Mouse (Mus musculus): Measurements from ENCODE around the gene Inka1.

The Inka1 gene

GRCm38 (mm10) chr9:107985131-107986119, at the start of gene Inka1:
Gene Inka1 (minus strand): TSS chr9:107985879.
- DNase-seq (ENCODE audit: low read depth, low spot score) = peak; percentile 83

- no peak for DNase-seq (ENCODE audit: low read depth, low spot score)
These were observed 46.4 kb upstream of the Inka1 start for GRCm38 (mm10) chr9:108032126-108032525.

GRCm38 (mm10) chr9:108027867-108028266, 42.2 kb upstream of the Inka1 start:
- DNase-seq (ENCODE audit: low read depth, low spot score) = no peak

GRCm38 (mm10) chr9:108026584-108026983, 40.9 kb upstream of the Inka1 start:
- peak; percentile 25 for DNase-seq (ENCODE audit: low read depth, low spot score)

GRCm38 (mm10) chr9:108023216-108023615, 37.5 kb upstream of the Inka1 start:
- no peak for DNase-seq (ENCODE audit: low read depth, low spot score)

GRCm38 (mm10) chr9:108020741-108021140, 35.1 kb upstream of the Inka1 start:
- DNase-seq (ENCODE audit: low read depth, low spot score) = no peak

- no peak for DNase-seq (ENCODE audit: low read depth, low spot score)
These were observed 31.4 kb upstream of the Inka1 start for GRCm38 (mm10) chr9:108017127-108017526.

GRCm38 (mm10) chr9:108013577-108013976, 27.9 kb upstream of the Inka1 start:
- peak; percentile 21 for DNase-seq (ENCODE audit: low read depth, low spot score)

GRCm38 (mm10) chr9:108010385-108010784, 24.7 kb upstream of the Inka1 start:
- peak; percentile 42 for DNase-seq (ENCODE audit: low read depth, low spot score)

- no peak for DNase-seq (ENCODE audit: low read depth, low spot score)
These were observed 22.4 kb upstream of the Inka1 start for GRCm38 (mm10) chr9:108008041-108008440.

- peak; percentile 42 for DNase-seq (ENCODE audit: low read depth, low spot score)
These were observed 17.8 kb upstream of the Inka1 start for GRCm38 (mm10) chr9:108003531-108003890.

- DNase-seq (ENCODE audit: low read depth, low spot score) = peak; percentile 49
These were observed 17.3 kb upstream of the Inka1 start for GRCm38 (mm10) chr9:108002778-108003530.

- peak; percentile 100 for DNase-seq (ENCODE audit: low read depth, low spot score)
These were observed 16.5 kb upstream of the Inka1 start, which contains the start of gene Ip6k1 for GRCm38 (mm10) chr9:108001922-108002770. Gene Ip6k1 (plus strand): TSS chr9:108002501.

- DNase-seq (ENCODE audit: low read depth, low spot score) = no peak
These were observed 10.4 kb upstream of the Inka1 start, which contains the start of gene Gm20662 for GRCm38 (mm10) chr9:107996049-107996448. Gene Gm20662 (plus strand): TSS chr9:107996349.

- no peak for DNase-seq (ENCODE audit: low read depth, low spot score)
These were observed 9.8 kb upstream of the Inka1 start for GRCm38 (mm10) chr9:107995513-107995912.

- DNase-seq (ENCODE audit: low read depth, low spot score) = no peak
These were observed 8.8 kb upstream of the Inka1 start for GRCm38 (mm10) chr9:107994464-107994863.

GRCm38 (mm10) chr9:107993013-107993412, 7.3 kb upstream of the Inka1 start:
- no peak for DNase-seq (ENCODE audit: low read depth, low spot score)

- no peak for DNase-seq (ENCODE audit: low read depth, low spot score)
These were observed 6.5 kb upstream of the Inka1 start, which contains the start of gene Cdhr4 for GRCm38 (mm10) chr9:107992197-107992596. Gene Cdhr4 (plus strand): TSS chr9:107992497.

- DNase-seq (ENCODE audit: low read depth, low spot score) = peak; percentile 75
These were observed 2.3 kb upstream of the Inka1 start for GRCm38 (mm10) chr9:107987950-107988349.

- DNase-seq (ENCODE audit: low read depth, low spot score) = peak; percentile 93
These were observed 697 bp upstream of the Inka1 start for GRCm38 (mm10) chr9:107986376-107986775.

- no peak for DNase-seq (ENCODE audit: low read depth, low spot score)
These were observed 974 bp downstream of the Inka1 start for GRCm38 (mm10) chr9:107984754-107985055.

All from 3T3-L1 (cell line).